Mouse (Mus musculus) MEL (cell line): Measurements from ENCODE around the gene Nox3. TPM values are rescaled to one million over a fixed set of nuclear protein-coding genes. Genes with fewer than 3 reads are reported as not detected.

Experiments
- DNase-seq: peaks from one replicate; pipeline ENCODE4 v3.0.0; 2011; ENCODE audit warnings: low read depth, low spot score
- H3K27ac ChIP-seq: 2 replicates; pipeline ENCODE4 v1.5.1; 2012; ENCODE audit warnings: low read depth, mild to moderate bottlenecking, control low read depth, low read length, moderate library complexity; ENCODE audit not compliant: control insufficient read depth
- H3K27me3 ChIP-seq, 2 experiments: fragments of 150-350 bp in 1 of 2; sonication (generic) in 1 of 2; 2 replicates each; pipeline ENCODE4 v1.6.1; 2012; ENCODE audit warnings: low read length in 2 of 2, mild to moderate bottlenecking in 2 of 2, improper control_type of control experiment in 1 of 2, moderate library complexity in 1 of 2; ENCODE audit not compliant: insufficient read depth in 2 of 2, control insufficient read depth in 1 of 2
- H3K36me3 ChIP-seq, 2 experiments: 2 replicates each; pipeline ENCODE4 v1.6.1; 2012 to 2014; ENCODE audit warnings: low read length in 2 of 2, improper control_type of control experiment in 1 of 2, inconsistent platforms in 1 of 2, mild to moderate bottlenecking in 1 of 2; ENCODE audit not compliant: insufficient read depth in 2 of 2, control insufficient read depth in 1 of 2
- H3K4me1 ChIP-seq, 2 experiments: fragments of 150-350 bp in 1 of 2; sonication (generic) in 1 of 2; 2 replicates each; pipeline ENCODE4 v1.6.1; 2012; ENCODE audit warnings: low read length in 2 of 2, improper control_type of control experiment in 1 of 2, mild to moderate bottlenecking in 1 of 2; ENCODE audit not compliant: insufficient read depth in 2 of 2, control insufficient read depth in 1 of 2
- H3K4me3 ChIP-seq, 2 experiments: fragments of 150-350 bp in 1 of 2; sonication (generic) in 1 of 2; 2 replicates each; pipeline ENCODE4 v1.5.1; 2012; ENCODE audit warnings: low read depth in 2 of 2, low read length in 2 of 2, mild to moderate bottlenecking in 2 of 2, moderate library complexity in 2 of 2, control low read depth in 1 of 2, improper control_type of control experiment in 1 of 2; ENCODE audit not compliant: control insufficient read depth in 1 of 2, insufficient read depth in 1 of 2
- H3K79me2 ChIP-seq: 2 replicates; pipeline ENCODE4 v1.6.1; 2012; ENCODE audit warnings: mild to moderate bottlenecking, low read length, moderate library complexity; ENCODE audit not compliant: control insufficient read depth, poor library complexity, insufficient read depth
- H3K9ac ChIP-seq: 2 replicates; pipeline ENCODE4 v1.6.1; 2012; ENCODE audit warnings: low read depth, mild to moderate bottlenecking, control low read depth, low read length, moderate library complexity; ENCODE audit not compliant: control insufficient read depth, poor library complexity, severe bottlenecking
- H3K9me3 ChIP-seq: fragments of 150-350 bp; sonication (generic); replicated peaks from 2 replicates; pipeline ENCODE4 v1.6.1; 2012; ENCODE audit warnings: mild to moderate bottlenecking, low read length, improper control_type of control experiment, moderate library complexity; ENCODE audit not compliant: insufficient read depth
- BHLHE40 ChIP-seq: IDR thresholded peaks from 2 replicates; pipeline ENCODE4 v1.6.1; 2012; ENCODE audit warnings: low read depth, mild to moderate bottlenecking, inconsistent platforms, low read length, improper control_type of control experiment, borderline replicate concordance
- CHD2 ChIP-seq: IDR thresholded peaks from 2 replicates; pipeline ENCODE4 v1.6.1; 2011; ENCODE audit warnings: low read length, improper control_type of control experiment
- CTCF ChIP-seq, 3 experiments: IDR thresholded peaks in 2 of 3; conservative IDR thresholded peaks in 1 of 3; 2 replicates each; pipeline ENCODE4 v1.5.1; 2011 to 2012; ENCODE audit warnings: low read length in 3 of 3, low read depth in 2 of 3, mild to moderate bottlenecking in 2 of 3, improper control_type of control experiment in 1 of 3, inconsistent platforms in 1 of 3, mixed read lengths in 1 of 3, moderate library complexity in 1 of 3; ENCODE audit not compliant: control insufficient read depth in 1 of 3, insufficient read depth in 1 of 3, poor library complexity in 1 of 3, severe bottlenecking in 1 of 3
- E2F4 ChIP-seq: IDR thresholded peaks from 2 replicates; pipeline ENCODE4 v1.6.1; 2011; ENCODE audit warnings: low read depth, low read length, improper control_type of control experiment, borderline replicate concordance
- EP300 ChIP-seq, 2 experiments: IDR thresholded peaks; 2 replicates each; pipeline ENCODE4 v1.6.1; 2011; ENCODE audit warnings: improper control_type of control experiment in 2 of 2, low read length in 2 of 2, low read depth in 1 of 2, mild to moderate bottlenecking in 1 of 2
- ETS1 ChIP-seq: IDR thresholded peaks from 2 replicates; pipeline ENCODE4 v1.6.1; 2012; ENCODE audit warnings: low read depth, mild to moderate bottlenecking, inconsistent platforms, low read length, improper control_type of control experiment, moderate library complexity
- GABPA ChIP-seq: IDR thresholded peaks from 2 replicates; pipeline ENCODE4 v1.6.1; 2012; ENCODE audit warnings: low read depth, mild to moderate bottlenecking, inconsistent platforms, low read length, improper control_type of control experiment, moderate library complexity
- HCFC1 ChIP-seq: IDR thresholded peaks from 2 replicates; pipeline ENCODE4 v1.6.1; 2012; ENCODE audit warnings: low read depth, mild to moderate bottlenecking, inconsistent platforms, low read length, improper control_type of control experiment, moderate library complexity
- JUND ChIP-seq: IDR thresholded peaks from 2 replicates; pipeline ENCODE4 v1.6.1; 2011; ENCODE audit warnings: low read depth, mild to moderate bottlenecking, improper control_type of control experiment, low read length
- MAX ChIP-seq: IDR thresholded peaks from 2 replicates; pipeline ENCODE4 v1.6.1; 2011; ENCODE audit warnings: low read length, improper control_type of control experiment
- MAZ ChIP-seq: IDR thresholded peaks from 2 replicates; pipeline ENCODE4 v1.6.1; 2012; ENCODE audit warnings: low read depth, mild to moderate bottlenecking, inconsistent platforms, low read length, improper control_type of control experiment
- MEF2A ChIP-seq: IDR thresholded peaks from 2 replicates; pipeline ENCODE4 v1.6.1; 2014; ENCODE audit warnings: low read depth, mild to moderate bottlenecking, inconsistent platforms, low read length, improper control_type of control experiment; ENCODE audit not compliant: poor library complexity, insufficient replicate concordance, severe bottlenecking; ENCODE audit errors: extremely low read depth
- MXI1 ChIP-seq: IDR thresholded peaks from 2 replicates; pipeline ENCODE4 v1.6.1; 2011; ENCODE audit warnings: mild to moderate bottlenecking, low read depth, low read length, improper control_type of control experiment
- MYC ChIP-seq: IDR thresholded peaks from 2 replicates; pipeline ENCODE4 v1.6.1; 2011; ENCODE audit warnings: low read depth, mild to moderate bottlenecking, low read length, improper control_type of control experiment, moderate library complexity
- NELFE ChIP-seq: IDR thresholded peaks from 2 replicates; pipeline ENCODE4 v1.6.1; 2011; ENCODE audit warnings: low read depth, low read length, improper control_type of control experiment
- POLR2A ChIP-seq, 2 experiments: IDR thresholded peaks; 2 replicates each; pipeline ENCODE4 v1.6.1; 2011 to 2012; ENCODE audit warnings: low read length in 2 of 2, mild to moderate bottlenecking in 2 of 2, control low read depth in 1 of 2, improper control_type of control experiment in 1 of 2, low read depth in 1 of 2, moderate library complexity in 1 of 2; ENCODE audit not compliant: control insufficient read depth in 1 of 2, insufficient read depth in 1 of 2, poor library complexity in 1 of 2
- POLR2AphosphoS2 ChIP-seq: IDR thresholded peaks from 2 replicates; pipeline ENCODE4 v1.6.1; 2011; ENCODE audit warnings: low read length, improper control_type of control experiment
- RAD21 ChIP-seq: IDR thresholded peaks from 2 replicates; pipeline ENCODE4 v1.6.1; 2011; ENCODE audit warnings: mild to moderate bottlenecking, low read depth, low read length, improper control_type of control experiment
- RCOR1 ChIP-seq: IDR thresholded peaks from 2 replicates; pipeline ENCODE4 v1.6.1; 2012; ENCODE audit warnings: low read depth, mild to moderate bottlenecking, inconsistent platforms, low read length, improper control_type of control experiment
- SIN3A ChIP-seq: IDR thresholded peaks from 2 replicates; pipeline ENCODE4 v1.6.1; 2012; ENCODE audit warnings: low read length, improper control_type of control experiment, inconsistent platforms
- TCF12 ChIP-seq: IDR thresholded peaks from 2 replicates; pipeline ENCODE4 v1.6.1; 2014; ENCODE audit warnings: low read depth, mild to moderate bottlenecking, inconsistent platforms, low read length, improper control_type of control experiment, moderate library complexity
- USF1 ChIP-seq: IDR thresholded peaks from 2 replicates; pipeline ENCODE4 v1.6.1; 2014; ENCODE audit warnings: low read depth, mild to moderate bottlenecking, inconsistent platforms, low read length, improper control_type of control experiment, moderate library complexity
- USF2 ChIP-seq, 2 experiments: IDR thresholded peaks; 2 replicates each; pipeline ENCODE4 v1.6.1; 2011 to 2012; ENCODE audit warnings: improper control_type of control experiment in 2 of 2, low read length in 2 of 2, borderline replicate concordance in 1 of 2, inconsistent platforms in 1 of 2, low read depth in 1 of 2, mild to moderate bottlenecking in 1 of 2; ENCODE audit not compliant: insufficient read depth in 1 of 2
- ZC3H11A ChIP-seq: IDR thresholded peaks from 2 replicates; pipeline ENCODE4 v1.6.1; 2012; ENCODE audit warnings: low read depth, mild to moderate bottlenecking, inconsistent platforms, low read length, improper control_type of control experiment
- ZKSCAN1 ChIP-seq: IDR thresholded peaks from 2 replicates; pipeline ENCODE4 v1.6.1; 2012; ENCODE audit warnings: low read depth, mild to moderate bottlenecking, inconsistent platforms, low read length, improper control_type of control experiment, moderate library complexity
- ZNF384 ChIP-seq: IDR thresholded peaks from 2 replicates; pipeline ENCODE4 v1.6.1; 2012; ENCODE audit warnings: low read depth, mild to moderate bottlenecking, inconsistent platforms, low read length, improper control_type of control experiment
- polyA plus RNA-seq, 2 experiments: library from polyadenylated mRNA; stranded (reverse) in 1 of 2; unstranded in 1 of 2; fragments of >175 nt in 1 of 2; fragments of >200 nt in 1 of 2; gene quantifications; 2 replicates each; pipeline versions ENCODE4 v1.2.1 to v1.2.4; 2012; ENCODE audit warnings: low replicate concordance in 2 of 2, low read depth in 1 of 2; ENCODE audit not compliant: insufficient read length in 2 of 2, insufficient read depth in 1 of 2, missing spikeins in 1 of 2
- total RNA-seq: library from RNA; depleted of rRNA; stranded (reverse); fragments of 300-350 nt; gene quantifications from 2 replicates; pipeline ENCODE4 v1.2.3, GENCODE M21; 2012

The Nox3 gene
- total and polyA plus RNA-seq, 3 experiments, result not detected

DNA sequence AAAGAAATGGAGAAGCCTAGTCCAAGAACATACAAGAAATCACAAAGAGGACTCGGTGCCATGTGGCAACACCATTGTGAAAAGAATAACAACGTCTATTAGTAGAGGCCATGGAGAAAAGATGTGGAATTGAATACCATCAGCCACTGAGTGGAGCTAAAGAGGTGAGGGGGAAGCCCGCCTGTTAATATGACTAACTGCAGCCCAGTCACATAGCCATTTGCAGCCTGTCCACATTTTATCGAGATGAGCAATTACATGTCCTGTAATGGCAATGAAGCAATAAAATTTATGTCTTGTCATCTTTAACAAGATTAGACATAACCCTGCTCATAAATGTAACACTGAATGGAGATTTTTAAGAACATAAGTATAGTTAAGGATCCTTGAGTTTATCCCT lies 30.7 kb downstream of the Nox3 start:
- Histone ChIP-seq H3K4me3 (no peak overlapping the region), H3K79me2 (no peaks in the 10 kb centered on the region), H3K27me3 (no peaks in the 10 kb centered on the region; a peak in 1 of 4 replicates), H3K9me3 (no peaks in the 10 kb centered on the region), H3K27ac (no peak overlapping the region), H3K36me3 (no peaks in the 10 kb centered on the region), H3K4me1 (no peaks in the 10 kb centered on the region), H3K9ac (no peak overlapping the region)
- no peak for DNase-seq
- no peak for TF ChIP-seq MYC
- no peak for TF ChIP-seq MAX
- no peak for TF ChIP-seq ZNF384
- no peak for TF ChIP-seq RCOR1
- TF ChIP-seq JUND, result no peak
- no peak for TF ChIP-seq POLR2A (IDR thresholded peaks at IDR 0.05; ENCODE audit: control insufficient read depth in 1 of 2, insufficient read depth in 1 of 2, low read depth in 1 of 2, low read length in 2 of 2, poor library complexity in 1 of 2)
- TF ChIP-seq GABPA, result no peak
- TF ChIP-seq USF2 (IDR thresholded peaks at IDR 0.05; ENCODE audit: borderline replicate concordance in 1 of 2, insufficient read depth in 1 of 2, low read depth in 1 of 2, low read length in 2 of 2), result no peak
- TF ChIP-seq USF1, result no peak
- TF ChIP-seq HCFC1, result no peak
- no peak for TF ChIP-seq SIN3A
- no peak for TF ChIP-seq ZKSCAN1
- no peak for TF ChIP-seq E2F4
- TF ChIP-seq POLR2AphosphoS2, result no peak

DNA sequence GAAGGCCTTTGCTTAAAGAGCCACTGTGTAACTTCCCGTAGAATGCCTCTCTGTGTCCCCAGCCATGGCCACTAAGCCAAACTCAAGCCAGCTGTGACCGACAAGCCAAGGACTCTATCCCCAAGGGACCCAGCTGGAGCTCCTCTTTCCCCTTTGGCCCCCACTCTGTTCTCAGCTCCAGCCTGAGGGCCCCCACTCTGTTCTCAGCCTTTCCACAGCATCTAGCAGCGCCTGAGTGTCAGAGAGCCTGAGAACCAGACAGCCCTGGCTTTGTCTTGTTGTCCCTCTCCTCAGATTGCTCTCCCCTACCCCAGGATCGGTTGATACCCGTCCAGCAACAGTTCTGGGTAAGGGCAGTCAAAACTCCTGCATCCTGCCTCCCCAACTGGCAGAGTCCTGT lies 36.6 kb downstream of the Nox3 start:
- H3K27ac ChIP-seq, result no peak overlapping the region
- no peaks in the 10 kb centered on the region for H3K4me1 ChIP-seq
- H3K9ac ChIP-seq, result no peak overlapping the region
- no peaks in the 10 kb centered on the region for H3K27me3 ChIP-seq
- no peak for DNase-seq
- H3K79me2 ChIP-seq, result no peaks in the 10 kb centered on the region
- TF ChIP-seq MXI1 (no peak), RCOR1 (no peak), HCFC1 (no peak), POLR2A (IDR thresholded peaks at IDR 0.05; ENCODE audit: control insufficient read depth in 1 of 2, insufficient read depth in 1 of 2, low read depth in 1 of 2, low read length in 2 of 2, poor library complexity in 1 of 2) (no peak), RAD21 (no peak), BHLHE40 (no peak), ZNF384 (no peak), CHD2 (no peak), GABPA (no peak), ZC3H11A (no peak), ETS1 (no peak), MAZ (no peak), CTCF (IDR thresholded peaks at IDR 0.05 in 2 of 3, conservative IDR thresholded peaks at IDR 0.05 in 1 of 3; ENCODE audit: control insufficient read depth in 1 of 3, insufficient read depth in 1 of 3, low read depth in 2 of 3, low read length in 3 of 3, poor library complexity in 1 of 3, severe bottlenecking in 1 of 3) (no peak), EP300 (IDR thresholded peaks at IDR 0.05; ENCODE audit: low read depth in 1 of 2, low read length in 2 of 2) (no peak), TCF12 (no peak), MEF2A (no peak), NELFE (no peak), POLR2AphosphoS2 (no peak), JUND (no peak)
- TF ChIP-seq, all 39 proteins: peak for 0
- H3K36me3 ChIP-seq, result no peaks in the 10 kb centered on the region
- H3K9me3 ChIP-seq, result no peaks in the 10 kb centered on the region
- H3K4me3 ChIP-seq, result no peak overlapping the region
